Mouse (Mus musculus): ENCODE data around the gene Bach1. TPM values are rescaled to one million over a fixed set of nuclear protein-coding genes. Genes with fewer than 3 reads are reported as not detected.
A peak's percentile ranks its signal among the peaks of the same experiment; 100 is the strongest.

Gene Bach1
- total RNA-seq, 2 experiments from 2014 or later, result 21.6 to 23.6 TPM

DNA sequence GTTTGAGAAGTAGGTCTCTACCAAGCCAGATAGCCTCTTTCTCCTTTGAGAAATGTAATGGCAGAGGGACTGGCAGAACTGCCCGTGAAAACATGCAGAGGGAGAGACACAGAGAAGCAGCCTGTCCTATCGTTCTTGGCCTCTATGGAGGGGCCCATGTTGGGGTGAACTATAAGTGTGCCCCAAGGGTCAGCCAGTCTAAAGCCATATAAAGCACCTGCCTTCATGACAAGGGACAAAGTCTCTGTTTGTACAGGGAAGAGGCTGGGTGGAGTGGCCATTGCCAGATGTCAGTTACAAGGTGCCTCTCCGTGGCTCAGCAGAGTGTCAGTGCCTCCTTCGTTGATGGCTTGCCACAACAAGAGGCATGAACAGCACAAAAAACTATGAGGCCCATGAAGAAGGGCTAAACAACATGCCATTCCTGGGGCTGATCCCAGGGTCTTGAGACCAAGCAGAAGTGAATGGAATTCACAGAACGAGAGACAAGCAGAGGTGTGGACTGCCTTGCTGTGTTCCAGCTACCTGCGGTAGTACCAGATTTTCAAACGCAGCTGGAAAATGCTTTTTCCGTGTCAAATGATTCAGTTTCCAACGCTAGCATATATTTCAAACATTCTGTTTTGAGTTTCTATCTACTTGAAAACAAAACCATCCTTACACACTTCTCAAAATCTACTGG is 42.4 kb downstream of the Bach1 start:
- DNase-seq, result no peak

DNA sequence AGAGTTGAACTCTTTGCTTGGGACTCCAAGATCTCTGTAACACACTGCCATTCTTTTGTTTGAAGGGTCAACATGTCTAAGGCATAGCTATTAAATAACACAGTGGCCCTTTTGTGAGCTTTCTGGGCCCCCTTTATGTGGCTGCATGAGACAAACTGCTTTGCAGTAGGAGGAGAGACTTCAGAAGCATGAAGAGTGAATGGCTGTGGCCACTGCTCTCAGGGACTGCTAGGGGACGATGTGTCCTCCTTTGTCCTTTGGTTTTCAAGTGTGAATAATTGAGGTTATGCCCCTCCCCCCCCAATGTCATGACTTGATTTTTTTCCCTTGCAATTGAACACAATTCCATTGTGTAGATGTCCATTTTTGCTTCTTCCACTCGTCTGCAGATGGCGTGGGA is 44.9 kb downstream of the Bach1 start:
- DNase-seq, result no peak

DNA sequence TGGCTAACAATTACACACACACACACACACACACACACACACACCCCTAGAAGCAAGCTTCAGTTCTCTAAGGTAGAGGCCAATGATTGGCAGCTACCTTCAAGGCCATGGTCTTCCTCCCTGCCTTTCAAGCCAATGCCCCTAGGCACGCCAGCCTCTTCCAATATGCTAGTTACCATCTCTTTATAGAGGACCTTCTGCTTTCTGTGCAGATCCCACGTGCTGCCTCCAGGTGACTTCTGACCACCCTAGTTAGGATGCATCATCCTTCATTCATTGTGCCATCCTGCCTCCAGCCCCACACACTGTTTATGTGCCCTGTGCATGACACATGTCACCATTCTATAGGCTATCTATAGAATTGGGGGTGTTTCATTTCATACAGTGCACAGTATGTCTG is 45.6 kb downstream of the Bach1 start:
- DNase-seq, result no peak

DNA sequence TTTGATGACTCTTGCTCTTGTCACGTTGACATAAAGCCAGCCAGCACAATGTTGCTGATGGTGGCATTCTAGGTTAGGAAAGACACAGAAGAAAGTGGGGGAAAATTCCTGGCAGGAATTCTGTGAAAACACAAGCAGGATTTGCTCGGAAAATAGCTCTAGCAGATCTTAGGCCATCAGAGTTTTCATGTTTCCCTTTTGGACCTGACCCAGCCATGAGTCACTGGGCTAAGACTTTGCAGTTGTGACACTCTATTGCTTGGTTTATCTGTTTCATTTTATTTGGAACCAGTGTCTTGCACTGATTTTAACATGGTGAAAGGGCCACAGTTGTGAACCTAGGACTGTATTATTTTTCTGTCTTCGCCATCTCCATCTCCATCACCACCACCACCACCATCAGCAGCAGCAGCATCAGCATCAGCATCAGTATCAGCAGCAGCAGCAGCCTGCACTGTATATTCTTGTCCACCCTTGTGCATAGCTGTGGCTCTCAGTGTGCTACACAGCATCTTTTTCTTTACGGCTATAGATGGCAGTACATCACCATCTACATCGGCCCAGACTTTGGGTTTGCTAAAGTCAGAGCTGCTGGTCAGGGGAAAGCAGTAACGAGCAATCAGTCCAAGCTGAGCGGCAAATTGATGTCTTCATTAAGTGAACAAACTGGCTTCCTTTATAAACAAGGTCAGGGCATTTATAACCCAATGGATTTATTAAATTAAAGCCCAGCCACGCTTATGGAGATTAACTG is 46.6 kb downstream of the Bach1 start:
- peak; percentile 36 for DNase-seq

DNA sequence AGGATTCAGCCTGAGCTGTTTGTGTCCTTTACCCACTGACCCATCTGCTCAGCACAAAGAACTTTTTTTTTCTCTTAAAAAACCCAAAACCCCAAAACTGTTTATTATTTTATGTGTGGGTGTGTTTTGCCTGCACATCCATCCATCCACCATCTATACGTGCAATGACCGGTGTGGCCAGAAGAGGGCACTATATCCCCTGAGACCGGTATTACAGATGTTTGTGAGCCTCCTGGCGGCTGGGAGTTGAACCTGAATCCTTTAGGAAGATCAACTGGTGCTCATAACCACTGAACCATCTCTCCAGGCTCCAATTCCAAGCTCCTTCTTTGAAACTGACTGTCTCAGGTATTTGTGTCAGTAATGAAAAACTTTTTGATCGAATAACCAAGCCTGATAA is 48.0 kb downstream of the Bach1 start:
- peak; percentile 85 for DNase-seq

DNA sequence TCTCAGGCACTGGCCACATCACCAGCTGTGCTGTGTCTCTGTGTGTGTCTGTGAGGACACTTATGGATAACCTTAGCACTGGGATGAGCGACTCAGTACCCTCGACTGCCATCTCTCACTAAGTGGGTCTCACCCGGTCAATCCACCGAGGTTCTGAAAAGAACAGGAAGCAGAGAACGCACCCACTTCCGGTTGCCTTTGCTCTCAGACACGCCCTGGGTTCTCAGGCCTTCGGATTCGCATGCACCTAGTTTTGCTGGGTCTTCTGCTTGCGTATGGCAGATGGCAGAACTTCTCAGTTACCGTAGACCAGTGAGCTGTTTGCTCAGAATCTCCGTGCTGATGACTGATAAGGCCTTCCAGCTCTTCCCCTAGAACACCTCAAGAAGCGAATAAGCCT is 52.5 kb downstream of the Bach1 start:
- no peak for DNase-seq

DNA sequence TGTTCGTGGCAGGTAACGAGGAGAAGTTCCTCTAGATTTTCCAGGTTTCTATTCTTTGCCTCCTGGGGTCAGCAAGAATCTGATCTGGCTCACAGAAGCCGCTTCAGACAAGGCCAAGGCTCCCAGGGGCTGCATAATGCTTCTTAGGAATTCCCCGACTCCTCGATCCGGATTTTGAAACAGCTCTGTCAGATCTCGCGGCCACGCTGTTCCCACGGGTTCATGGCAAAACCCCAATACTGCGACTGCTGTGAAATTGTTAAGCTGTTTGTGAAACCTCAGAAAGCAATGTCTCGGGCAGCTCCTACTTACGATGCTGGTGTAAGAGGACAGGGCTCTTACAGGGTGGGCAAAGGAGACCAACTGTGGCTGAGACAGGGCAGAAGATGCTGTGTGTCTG is 53.7 kb downstream of the Bach1 start:
- no peak for DNase-seq

DNA sequence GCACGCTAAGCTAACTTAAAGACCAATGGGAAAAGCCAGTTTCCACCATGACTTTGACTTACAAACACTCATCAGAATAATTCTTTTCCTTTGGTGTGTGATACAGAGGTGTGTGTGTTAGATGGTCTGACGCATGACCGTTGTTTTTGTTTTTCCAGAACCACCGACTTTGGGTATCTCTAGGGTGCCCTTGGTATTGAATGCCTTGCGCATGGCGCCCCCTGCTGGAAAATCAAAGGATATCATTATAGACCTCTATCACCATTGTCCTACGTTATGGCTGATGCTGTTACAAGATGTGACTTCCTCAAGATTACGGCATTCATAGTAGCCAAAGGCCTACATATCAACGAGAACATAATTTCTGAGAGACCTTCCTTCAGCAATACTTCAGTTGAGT is 56.1 kb downstream of the Bach1 start:
- peak; percentile 81 for DNase-seq

DNA sequence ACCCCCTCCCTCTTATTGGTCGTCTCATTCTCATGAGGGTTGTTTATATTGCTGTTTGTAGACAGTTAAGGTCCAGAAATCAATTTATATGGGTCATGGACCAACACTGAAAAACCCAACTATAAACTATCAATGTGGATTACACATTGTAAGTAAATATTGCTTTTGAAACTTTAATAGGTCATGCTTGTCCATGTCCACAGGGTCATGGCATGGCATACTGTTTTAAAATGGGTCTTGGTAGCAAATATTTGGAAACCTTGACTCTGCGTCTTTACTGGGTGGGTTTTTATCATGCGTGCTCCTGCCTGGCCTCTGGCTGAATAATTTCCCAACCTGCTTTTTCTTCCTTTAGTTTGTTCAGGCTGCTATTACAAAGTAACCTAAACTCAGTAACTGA is 57.2 kb downstream of the Bach1 start:
- no peak for DNase-seq

DNA sequence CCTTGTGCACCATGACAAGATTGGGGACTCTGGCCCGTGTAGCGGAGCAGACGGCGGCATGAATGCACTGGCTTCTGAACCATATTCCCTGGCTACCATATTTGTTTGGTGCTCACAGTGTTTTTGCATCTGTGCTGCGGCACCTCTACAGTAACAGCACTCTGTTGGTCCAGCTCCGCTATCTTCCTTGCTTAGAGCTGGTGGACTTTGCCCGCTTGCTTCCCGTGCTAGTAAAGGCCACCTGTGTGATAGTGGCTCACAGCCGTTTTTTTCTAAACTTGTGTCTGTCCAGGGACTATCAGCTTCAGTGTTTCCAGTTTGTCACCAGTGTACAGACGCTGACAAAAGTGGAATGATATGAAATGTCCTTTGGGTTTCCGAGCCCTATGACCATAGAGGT is 59.3 kb downstream of the Bach1 start:
- DNase-seq, result no peak

DNA sequence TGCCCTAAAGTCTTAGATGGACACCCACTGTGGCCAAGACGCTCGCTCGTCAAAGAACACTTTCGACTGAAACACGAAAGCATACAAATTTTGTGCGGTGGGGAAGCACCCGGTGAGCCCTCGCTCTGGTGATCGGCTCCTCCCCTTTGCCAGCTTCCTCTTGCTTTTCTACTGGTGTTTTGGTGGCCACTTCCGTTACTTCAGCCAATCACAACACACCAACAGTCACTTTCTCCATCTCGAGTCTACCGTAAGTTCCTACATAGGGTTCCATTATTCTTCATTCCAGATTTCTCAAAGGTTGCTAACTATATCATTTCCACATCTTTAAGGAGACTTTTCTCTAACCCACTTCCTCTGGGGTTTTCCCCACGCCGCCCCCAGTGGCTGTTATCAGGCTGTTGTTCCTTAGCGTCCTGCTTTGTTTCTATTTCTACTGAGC is 65.9 kb downstream of the Bach1 start:
- no peak for DNase-seq

DNA sequence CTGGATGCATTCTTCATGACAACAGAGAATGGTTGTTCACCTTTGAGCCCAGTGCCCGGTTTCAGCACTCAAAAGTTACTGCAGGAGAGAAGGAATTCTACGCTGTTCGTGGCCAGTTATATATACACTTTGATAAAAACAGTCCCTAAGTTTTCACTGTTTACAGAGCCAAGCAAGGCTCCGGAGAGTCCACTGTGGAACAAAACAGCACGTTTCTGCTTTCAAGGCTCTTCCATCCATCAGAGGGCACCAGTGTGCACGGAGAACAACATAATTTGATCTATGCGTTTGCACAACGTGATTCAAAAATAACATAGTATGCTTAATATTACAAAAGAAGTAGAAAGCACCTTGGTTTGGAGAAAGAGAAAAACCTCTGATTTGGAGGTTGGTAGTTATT is 67.2 kb downstream of the Bach1 start:
- DNase-seq, result peak; percentile 24

DNA sequence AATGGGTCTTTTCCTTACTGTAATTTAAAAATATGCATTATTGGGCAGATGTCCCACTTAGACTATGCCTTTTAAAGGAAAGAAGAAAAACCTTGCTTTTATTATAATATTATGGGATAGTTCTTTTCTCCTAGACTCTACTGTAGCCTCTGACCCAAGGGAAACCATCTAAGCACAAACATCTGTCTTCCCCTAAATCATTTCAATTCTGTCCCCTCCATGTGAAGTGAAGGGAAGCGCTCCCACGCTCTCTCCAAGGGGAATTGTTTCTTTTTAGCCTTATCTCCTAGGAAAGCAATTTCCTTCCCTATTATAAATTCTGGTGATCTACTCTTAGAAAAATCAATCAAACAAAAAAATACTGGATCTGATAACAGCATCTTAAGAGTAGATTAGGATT is 71.8 kb downstream of the Bach1 start:
- DNase-seq, result no peak

DNA sequence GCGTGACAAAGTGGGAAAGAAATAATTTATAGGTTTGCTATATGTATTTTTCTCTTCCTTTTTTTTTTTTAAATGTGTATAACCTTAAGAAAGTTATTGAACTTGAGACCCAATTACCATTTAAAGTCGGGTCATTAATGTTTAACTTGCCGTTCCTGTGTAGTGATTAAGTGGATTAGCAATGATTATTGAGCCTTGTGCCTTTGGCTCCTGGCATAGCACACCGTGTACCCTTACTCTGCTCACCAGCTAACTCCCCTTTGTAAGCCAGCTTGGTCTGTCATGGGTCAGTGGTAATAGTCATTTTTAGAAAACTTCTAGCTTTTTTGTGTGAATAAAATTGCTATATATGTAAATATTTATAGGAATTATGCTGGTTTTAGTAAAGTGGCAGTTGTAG is 73.2 kb downstream of the Bach1 start:
- no peak for DNase-seq

DNA sequence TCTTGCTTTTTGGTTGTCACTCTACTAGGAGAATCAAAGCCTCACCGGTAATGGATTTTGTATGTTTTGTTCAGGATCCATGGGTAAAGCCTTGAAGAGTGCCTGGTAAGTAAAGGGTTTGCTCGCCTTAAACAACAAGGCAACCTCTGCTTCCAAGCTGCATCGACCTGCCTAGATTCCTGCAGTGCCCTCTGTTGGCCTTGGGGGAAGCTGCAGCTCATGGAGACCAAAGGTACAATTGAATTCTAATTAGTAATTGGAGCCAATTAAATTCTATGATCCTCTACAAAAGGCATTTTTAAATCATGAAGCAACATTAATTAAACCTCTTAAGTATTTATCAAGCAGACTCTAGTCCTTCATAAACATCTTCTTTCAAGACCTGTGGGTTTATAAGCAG is 75.7 kb downstream of the Bach1 start:
- peak; percentile 32 for DNase-seq

DNA sequence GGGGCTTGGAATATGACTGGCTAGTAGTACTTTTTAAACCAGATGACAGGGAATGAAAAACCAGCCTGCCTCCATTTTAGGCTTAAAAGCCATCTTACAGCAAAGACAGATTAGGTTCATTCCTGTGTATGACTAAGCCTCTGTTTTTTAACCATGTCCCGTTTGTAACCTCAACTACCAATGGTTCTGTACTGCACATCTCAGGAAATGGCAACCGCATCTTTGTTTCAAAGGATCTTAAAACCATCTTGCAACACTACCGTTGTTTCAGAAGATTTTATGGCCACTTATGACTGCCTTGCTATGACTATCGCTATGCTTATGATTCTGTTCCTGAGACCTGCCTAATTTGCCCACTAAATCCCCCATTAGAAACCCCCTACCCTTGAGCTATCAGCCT is 78.6 kb downstream of the Bach1 start:
- no peak for DNase-seq

DNA sequence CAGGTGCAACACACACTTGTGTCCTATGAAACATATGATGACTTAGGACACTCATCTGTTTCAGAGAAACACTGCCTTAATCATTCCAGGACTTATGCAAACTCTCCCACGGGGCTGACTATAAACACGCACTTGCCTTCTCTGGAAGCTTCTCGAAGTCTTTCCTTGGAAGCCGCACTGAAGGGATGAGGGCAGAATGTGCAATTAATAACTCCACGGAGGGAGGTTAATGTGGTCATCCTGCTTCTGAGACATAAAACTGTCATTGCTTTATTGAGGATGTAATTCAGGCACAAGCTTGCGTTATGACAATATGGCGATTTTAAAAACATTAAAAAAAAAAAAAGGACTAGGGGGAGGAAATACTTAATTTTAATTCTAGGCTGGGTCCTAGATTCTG is 82.9 kb downstream of the Bach1 start:
- DNase-seq, result no peak

Other genes with a start within 250 kb of the Bach1 start
- 10 to 100 TPM; 55.1 to 60.2 TPM for gene Usp16, start 244.2 kb upstream of the Bach1 start, total RNA-seq (2021)
- 100 to 1,000 TPM; 186 to 192 TPM for gene Cct8, start 203.1 kb upstream of the Bach1 start, total RNA-seq (2021)
- 1 to 10 TPM; 4.1 to 5.5 TPM for gene Map3k7cl, start 145.6 kb upstream of the Bach1 start, total RNA-seq (2021)